Mouse (Mus musculus): ENCODE results near the gene Lsg1. TPM values are rescaled to one million over a fixed set of nuclear protein-coding genes. Genes with fewer than 3 reads are reported as not detected.
A peak's percentile ranks its signal among the peaks of the same experiment; 100 is the strongest.

The Lsg1 gene
- total RNA-seq, 2 experiments from 2014 or later = 21.2 to 23.2 TPM

- intact Hi-C loops (cut with DNase I) = loop anchor here (2.0 kb wide), 1 partner anchor 123 kb away; no protein-coding TSS in a partner anchor
- DNase-seq (ENCODE audit: extremely low spot score in 1 of 2, low spot score in 2 of 2) = no peak
- Histone ChIP-seq H3K27ac (peak overlapping the region; percentile 99; the same call in 1 of the 2 replicates), H3K4me3 (peak overlapping the region; percentile 70; the same call in 1 of the 2 replicates)
- TF ChIP-seq CTCF (IDR thresholded peaks at IDR 0.05) = no peak
These were observed 75.6 kb downstream of the Lsg1 start for GRCm38 (mm10) chr16:30511563-30512340.

DNA sequence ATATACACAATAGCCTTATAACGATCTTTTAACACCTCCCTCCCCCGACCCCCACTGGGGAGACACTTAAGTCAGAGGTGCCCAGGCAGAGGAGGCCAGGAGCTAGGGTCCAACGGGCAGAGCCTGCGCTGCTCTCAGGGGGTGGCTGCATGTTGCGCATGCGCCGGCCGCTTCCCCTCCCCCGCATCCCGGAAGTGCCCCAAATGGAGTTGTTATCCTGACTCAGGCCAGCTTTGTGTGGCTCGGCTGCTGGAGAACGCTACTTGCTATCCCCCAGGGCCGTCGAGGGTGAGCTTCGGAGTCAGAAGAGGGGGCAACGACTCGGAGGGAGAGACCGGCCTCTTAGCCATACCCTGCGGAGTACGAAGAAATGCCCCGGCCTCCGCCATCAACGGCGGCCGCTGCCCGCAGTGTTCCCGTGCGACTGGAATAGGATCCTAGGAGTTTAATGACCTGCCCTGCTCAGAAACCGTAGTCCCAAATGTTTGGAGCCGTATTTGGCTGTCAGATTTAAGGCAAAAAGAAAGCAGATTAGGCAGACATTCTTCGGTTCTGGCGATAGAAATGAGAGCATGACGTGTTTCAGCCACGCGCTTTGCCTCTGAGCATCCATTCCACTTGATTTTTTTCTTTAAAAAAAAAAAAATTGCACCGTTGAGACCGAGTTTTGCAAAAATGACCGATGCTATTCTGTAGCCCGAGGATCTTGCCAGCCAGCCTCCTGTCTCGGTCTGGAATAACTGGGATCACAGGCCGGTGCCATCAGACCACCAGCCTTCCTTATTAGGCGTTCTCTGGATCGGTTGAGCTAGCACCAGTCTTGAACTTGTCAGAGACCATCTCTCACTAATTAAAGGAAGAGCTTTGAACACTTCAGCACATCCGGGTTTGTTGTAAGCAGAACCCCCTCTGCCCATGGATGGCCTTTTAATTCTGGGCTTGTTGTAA is 76.6 kb downstream of the Lsg1 start:
- DNase-seq (ENCODE audit: extremely low spot score in 1 of 2, low spot score in 2 of 2) = peak; percentile 85 to 86
- TF ChIP-seq CTCF (IDR thresholded peaks at IDR 0.05) = no peak
- H3K27ac ChIP-seq = peak overlapping the region; percentile 99
- intact Hi-C loops (cut with DNase I) = loop anchor here (2.0 kb wide), 1 partner anchor 122 kb away; no protein-coding TSS in a partner anchor
- H3K4me3 ChIP-seq = peak overlapping the region; percentile 70

Other genes starting within 250 kb of the Lsg1 start
- gene Atp13a3, start 181.6 kb downstream of the Lsg1 start, total RNA-seq (2021) = 10 to 100 TPM; 71.3 to 73.7 TPM
- 10 to 100 TPM; 69.9 to 74.0 TPM for gene Tmem44, start 36.8 kb downstream of the Lsg1 start, total RNA-seq (2021)
- 10 to 100 TPM; 17.3 to 18.1 TPM for gene Fam43a, start 12.1 kb upstream of the Lsg1 start, total RNA-seq (2021)